Mouse (Mus musculus): ENCODE results near the gene Borcs8. TPM values are rescaled to one million over a fixed set of nuclear protein-coding genes. Genes with fewer than 3 reads are reported as not detected.

Borcs8 gene
- polyA plus RNA-seq, 1 experiment from 2014 or later, result 38.0 TPM

DNA sequence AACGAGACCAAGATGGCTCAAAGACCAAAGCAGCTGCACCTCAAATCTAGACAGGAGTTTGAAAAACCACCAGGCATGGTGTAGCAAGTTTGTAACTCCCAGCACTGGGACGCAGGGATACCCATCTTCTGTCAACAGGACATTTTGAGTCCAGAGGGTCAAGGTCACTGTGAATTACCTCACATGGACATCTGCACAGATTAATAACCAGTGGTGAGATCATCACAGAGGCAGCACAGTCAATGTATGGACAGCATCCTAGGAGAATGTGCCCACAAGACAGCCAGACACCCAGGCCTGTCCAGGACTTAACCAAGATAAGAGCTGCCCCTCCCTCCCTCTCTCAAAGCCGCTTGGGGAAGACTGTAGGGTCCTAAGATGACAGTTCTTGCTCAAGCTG, 30.8 kb downstream of the Borcs8 start:
- no peaks in the 10 kb centered on the region for H3K9me3 ChIP-seq (replicated peaks; ENCODE audit: control insufficient read depth, low read length)
- H3K27ac ChIP-seq (ENCODE audit: low read length), result no peak overlapping the region
- ATAC-seq (ENCODE audit: insufficient read depth, low FRiP score), result no peak
- H3K4me1 ChIP-seq (ENCODE audit: control insufficient read depth, insufficient read depth, low read length), result peaks cover 18% of the 10 kb centered on the region
- H3K36me3 ChIP-seq (ENCODE audit: control insufficient read depth, insufficient read depth, low read length), result no peaks in the 10 kb centered on the region
- no peak overlapping the region for H3K9ac ChIP-seq (ENCODE audit: low read length)
- H3K27me3 ChIP-seq (ENCODE audit: control insufficient read depth, insufficient read depth, low read length), result no peaks in the 10 kb centered on the region
- 79% methylated on average over 3 of the region's 3 CpGs for WGBS
- H3K4me3 ChIP-seq (replicated peaks; ENCODE audit: low read length), result no peak overlapping the region
- H3K4me2 ChIP-seq (ENCODE audit: low read depth, low read length), result no peak overlapping the region

GRCm38 (mm10) chr8:70170748-70171147, 31.4 kb downstream of the Borcs8 start:
- 69% methylated on average over 3 of the region's 3 CpGs for WGBS
- H3K4me2 ChIP-seq (ENCODE audit: low read depth, low read length), result no peak overlapping the region
- no peaks in the 10 kb centered on the region for H3K27me3 ChIP-seq (ENCODE audit: control insufficient read depth, insufficient read depth, low read length)
- H3K9me3 ChIP-seq (replicated peaks; ENCODE audit: control insufficient read depth, low read length), result no peaks in the 10 kb centered on the region
- H3K9ac ChIP-seq (ENCODE audit: low read length), result no peak overlapping the region
- peaks cover 18% of the 10 kb centered on the region for H3K4me1 ChIP-seq (ENCODE audit: control insufficient read depth, insufficient read depth, low read length)
- no peak for ATAC-seq (ENCODE audit: insufficient read depth, low FRiP score)
- H3K4me3 ChIP-seq (replicated peaks; ENCODE audit: low read length), result no peak overlapping the region
- no peaks in the 10 kb centered on the region for H3K36me3 ChIP-seq (ENCODE audit: control insufficient read depth, insufficient read depth, low read length)
- H3K27ac ChIP-seq (ENCODE audit: low read length), result no peak overlapping the region

GRCm38 (mm10) chr8:70171240-70171639, 31.9 kb downstream of the Borcs8 start:
- Histone ChIP-seq H3K36me3 (ENCODE audit: control insufficient read depth, insufficient read depth, low read length) (no peaks in the 10 kb centered on the region), H3K9me3 (replicated peaks; ENCODE audit: control insufficient read depth, low read length) (no peaks in the 10 kb centered on the region), H3K27ac (ENCODE audit: low read length) (no peak overlapping the region), H3K9ac (ENCODE audit: low read length) (no peak overlapping the region), H3K4me1 (ENCODE audit: control insufficient read depth, insufficient read depth, low read length) (peaks cover 18% of the 10 kb centered on the region), H3K4me2 (ENCODE audit: low read depth, low read length) (no peak overlapping the region), H3K27me3 (ENCODE audit: control insufficient read depth, insufficient read depth, low read length) (no peaks in the 10 kb centered on the region), H3K4me3 (replicated peaks; ENCODE audit: low read length) (no peak overlapping the region)
- 77% methylated on average over 7 of the region's 7 CpGs for WGBS
- ATAC-seq (ENCODE audit: insufficient read depth, low FRiP score), result no peak

DNA sequence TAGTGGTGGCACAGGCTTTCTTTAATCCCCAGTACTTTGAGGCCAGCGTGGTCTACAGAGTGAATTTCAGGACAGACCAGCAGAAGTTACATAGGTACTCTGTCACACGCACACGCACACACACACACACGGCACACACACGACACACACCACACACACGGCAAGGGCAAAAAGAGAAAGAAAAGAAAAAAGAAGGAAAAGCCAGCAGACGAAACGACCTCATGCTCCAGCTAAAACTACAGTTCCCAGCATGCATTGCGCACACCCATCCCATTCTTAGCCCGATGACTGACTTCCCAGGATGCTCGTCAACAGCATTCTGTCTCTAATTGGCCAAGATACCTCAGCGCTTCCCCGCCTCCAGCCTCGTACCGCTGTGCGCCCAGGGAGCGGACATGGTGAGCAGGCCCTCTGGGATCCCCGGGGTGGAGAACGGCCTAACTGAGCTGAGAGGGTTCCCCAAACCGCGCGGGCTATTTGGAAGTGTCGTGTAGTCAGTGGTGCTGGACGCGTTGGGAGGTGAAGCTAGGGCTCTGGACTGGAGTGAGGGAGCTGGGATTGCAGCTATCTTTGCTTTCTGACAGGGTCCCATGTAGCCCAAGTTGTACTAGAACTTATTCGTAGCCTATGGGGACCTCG, 32.9 kb downstream of the Borcs8 start, which contains the start of gene Tmem161a:
TSS of gene Tmem161a (plus strand) at position 314 of the 639 bp plus-strand sequence.
- Histone ChIP-seq H3K9me3 (replicated peaks; ENCODE audit: control insufficient read depth, low read length) (no peaks in the 10 kb centered on the region), H3K4me3 (replicated peaks; ENCODE audit: low read length) (peak within 1 kb of the TSS; percentile 84), H3K36me3 (ENCODE audit: control insufficient read depth, insufficient read depth, low read length) (0 out of 2 replicates have a peak, but pooled peaks cover under 1% of the 10 kb centered on the region), H3K27me3 (ENCODE audit: control insufficient read depth, insufficient read depth, low read length) (no peaks in the 10 kb centered on the region), H3K4me2 (ENCODE audit: low read depth, low read length) (peak within 1 kb of the TSS; percentile 61), H3K9ac (ENCODE audit: low read length) (peak within 1 kb of the TSS; percentile 94), H3K4me1 (ENCODE audit: control insufficient read depth, insufficient read depth, low read length) (peaks cover 12% of the 10 kb centered on the region), H3K27ac (ENCODE audit: low read length) (peak within 1 kb of the TSS; percentile 52)
- WGBS, result 3% methylated on average over 27 of the region's 27 CpGs
- peak; percentile 98 for ATAC-seq (ENCODE audit: insufficient read depth, low FRiP score)

- Histone ChIP-seq H3K9me3 (replicated peaks; ENCODE audit: control insufficient read depth, low read length) (no peaks in the 10 kb centered on the region), H3K4me1 (ENCODE audit: control insufficient read depth, insufficient read depth, low read length) (peaks cover 11% of the 10 kb centered on the region), H3K4me3 (replicated peaks; ENCODE audit: low read length) (peak overlapping the region; percentile 84; the same call in 1 of the 2 replicates), H3K4me2 (ENCODE audit: low read depth, low read length) (peak overlapping the region; percentile 61), H3K27ac (ENCODE audit: low read length) (no peak overlapping the region), H3K9ac (ENCODE audit: low read length) (peak overlapping the region; percentile 94; the same call in 1 of the 2 replicates), H3K36me3 (ENCODE audit: control insufficient read depth, insufficient read depth, low read length) (0 out of 2 replicates have a peak, but pooled peaks cover 3% of the 10 kb centered on the region), H3K27me3 (ENCODE audit: control insufficient read depth, insufficient read depth, low read length) (no peaks in the 10 kb centered on the region)
- 75% methylated on average over 5 of the region's 5 CpGs for WGBS
- no peak for ATAC-seq (ENCODE audit: insufficient read depth, low FRiP score)
Observed at GRCm38 (mm10) chr8:70173320-70173719, 34.0 kb downstream of the Borcs8 start.

GRCm38 (mm10) chr8:70174079-70174478, 34.8 kb downstream of the Borcs8 start:
- Histone ChIP-seq H3K4me3 (replicated peaks; ENCODE audit: low read length) (no peak overlapping the region), H3K9me3 (replicated peaks; ENCODE audit: control insufficient read depth, low read length) (no peaks in the 10 kb centered on the region), H3K27me3 (ENCODE audit: control insufficient read depth, insufficient read depth, low read length) (no peaks in the 10 kb centered on the region), H3K9ac (ENCODE audit: low read length) (no peak overlapping the region), H3K4me1 (ENCODE audit: control insufficient read depth, insufficient read depth, low read length) (peaks cover 11% of the 10 kb centered on the region), H3K36me3 (ENCODE audit: control insufficient read depth, insufficient read depth, low read length) (0 out of 2 replicates have a peak, but pooled peaks cover 3% of the 10 kb centered on the region), H3K4me2 (ENCODE audit: low read depth, low read length) (no peak overlapping the region), H3K27ac (ENCODE audit: low read length) (no peak overlapping the region)
- ATAC-seq (ENCODE audit: insufficient read depth, low FRiP score), result no peak
- WGBS, result 83% methylated on average over 7 of the region's 7 CpGs

DNA sequence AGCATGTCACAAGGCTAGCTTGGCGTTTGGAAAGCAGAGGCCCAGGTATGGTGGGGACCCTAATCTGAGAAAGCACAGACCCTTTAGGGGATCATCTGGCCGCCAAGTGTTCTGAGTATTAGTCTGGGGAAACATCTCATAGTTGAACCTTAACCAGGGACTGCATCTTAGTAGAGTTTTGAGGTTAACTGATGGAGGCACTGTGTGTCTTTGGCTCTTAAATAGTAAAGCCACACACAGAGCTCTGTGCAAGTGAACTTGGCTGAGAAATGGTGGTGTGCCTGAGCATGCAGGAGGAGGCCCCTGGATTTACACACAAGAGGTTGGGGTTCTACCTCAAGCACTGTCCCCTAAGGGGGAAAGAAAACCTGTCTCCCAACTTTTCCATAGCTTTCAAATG, 38.9 kb downstream of the Borcs8 start:
- Histone ChIP-seq H3K9me3 (replicated peaks; ENCODE audit: control insufficient read depth, low read length) (no peaks in the 10 kb centered on the region), H3K4me1 (ENCODE audit: control insufficient read depth, insufficient read depth, low read length) (peaks cover 15% of the 10 kb centered on the region), H3K36me3 (ENCODE audit: control insufficient read depth, insufficient read depth, low read length) (peaks cover 12% of the 10 kb centered on the region; the same call in 1 of the 2 replicates), H3K9ac (ENCODE audit: low read length) (no peak overlapping the region), H3K4me3 (replicated peaks; ENCODE audit: low read length) (no peak overlapping the region), H3K27ac (ENCODE audit: low read length) (no peak overlapping the region), H3K4me2 (ENCODE audit: low read depth, low read length) (no peak overlapping the region), H3K27me3 (ENCODE audit: control insufficient read depth, insufficient read depth, low read length) (no peaks in the 10 kb centered on the region)
- ATAC-seq (ENCODE audit: insufficient read depth, low FRiP score), result no peak
- 86% methylated on average over 2 of the region's 2 CpGs for WGBS

DNA sequence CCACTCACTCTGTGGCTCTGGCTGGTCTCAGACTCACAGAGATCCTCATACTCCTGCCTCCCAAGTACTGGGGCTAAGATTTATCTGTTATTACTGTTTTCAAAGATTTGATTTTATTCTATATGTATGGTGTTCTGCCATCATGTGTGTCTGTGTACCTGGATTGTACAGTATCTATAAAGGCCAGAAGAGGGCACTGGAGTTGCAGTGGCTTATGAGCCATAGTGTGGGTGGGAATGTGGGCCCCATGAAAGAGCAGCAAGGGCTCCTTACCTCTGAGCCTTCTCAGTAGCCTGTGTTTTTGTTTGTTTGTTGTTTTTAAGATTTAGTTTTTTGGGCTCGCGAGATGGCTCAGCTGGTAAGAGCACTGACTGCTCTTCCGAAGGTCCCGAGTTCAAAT, 39.8 kb downstream of the Borcs8 start:
- H3K9ac ChIP-seq (ENCODE audit: low read length), result no peak overlapping the region
- H3K4me2 ChIP-seq (ENCODE audit: low read depth, low read length), result no peak overlapping the region
- no peak overlapping the region for H3K4me3 ChIP-seq (replicated peaks; ENCODE audit: low read length)
- H3K36me3 ChIP-seq (ENCODE audit: control insufficient read depth, insufficient read depth, low read length), result peaks cover 12% of the 10 kb centered on the region; the same call in 1 of the 2 replicates
- ATAC-seq (ENCODE audit: insufficient read depth, low FRiP score), result no peak
- WGBS, result 94% methylated on average over 4 of the region's 4 CpGs
- 0 out of 2 replicates have a peak, but pooled peaks cover 8% of the 10 kb centered on the region for H3K4me1 ChIP-seq (ENCODE audit: control insufficient read depth, insufficient read depth, low read length)
- no peak overlapping the region for H3K27ac ChIP-seq (ENCODE audit: low read length)
- H3K9me3 ChIP-seq (replicated peaks; ENCODE audit: control insufficient read depth, low read length), result no peaks in the 10 kb centered on the region
- no peaks in the 10 kb centered on the region for H3K27me3 ChIP-seq (ENCODE audit: control insufficient read depth, insufficient read depth, low read length)

DNA sequence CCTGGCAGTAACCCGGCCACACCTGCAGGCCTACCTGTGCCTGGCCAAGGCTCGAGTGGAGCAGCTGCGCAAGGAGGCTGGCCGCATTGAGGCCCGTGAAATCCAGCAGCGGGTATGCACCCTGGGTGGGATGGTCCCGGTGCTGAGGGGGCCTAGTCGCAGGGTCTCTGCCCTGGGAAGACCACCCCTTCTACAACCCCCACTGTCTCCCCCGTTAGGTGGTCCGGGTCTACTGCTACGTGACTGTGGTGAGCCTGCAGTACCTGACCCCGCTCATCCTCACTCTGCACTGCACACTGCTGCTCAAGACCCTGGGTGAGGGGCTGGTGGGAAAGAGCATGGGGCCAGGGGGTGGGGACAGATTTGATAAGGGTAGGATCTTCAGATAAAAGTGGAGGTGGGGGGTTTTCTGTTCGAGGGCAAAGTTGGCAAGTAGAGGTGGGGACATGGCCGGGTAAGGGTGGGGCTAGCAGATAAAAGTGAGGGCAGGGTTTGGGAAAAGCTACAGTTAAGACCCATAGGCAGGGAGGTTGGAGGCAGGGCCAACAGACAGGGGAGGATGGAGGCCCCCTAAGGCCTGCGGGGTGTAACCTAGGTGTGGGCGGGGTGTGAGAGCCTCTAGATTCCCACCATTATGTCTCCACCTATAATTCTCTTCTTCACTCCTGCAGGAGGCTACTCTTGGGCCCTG, 42.1 kb downstream of the Borcs8 start:
- Histone ChIP-seq H3K36me3 (ENCODE audit: control insufficient read depth, insufficient read depth, low read length) (peaks cover 12% of the 10 kb centered on the region; the same call in 1 of the 2 replicates), H3K9ac (ENCODE audit: low read length) (no peak overlapping the region)
- ATAC-seq (ENCODE audit: insufficient read depth, low FRiP score), result 0 out of 2 replicates have a peak, but pooled peaks have one; percentile 26

More for the DNA sequence above, 42.1 kb downstream of the Borcs8 start:
- no peaks in the 10 kb centered on the region for H3K27me3 ChIP-seq (ENCODE audit: control insufficient read depth, insufficient read depth, low read length)
- no peak overlapping the region for H3K4me2 ChIP-seq (ENCODE audit: low read depth, low read length)
- 0 out of 2 replicates have a peak, but pooled peaks cover 8% of the 10 kb centered on the region for H3K4me1 ChIP-seq (ENCODE audit: control insufficient read depth, insufficient read depth, low read length)
- no peak overlapping the region for H3K4me3 ChIP-seq (replicated peaks; ENCODE audit: low read length)
- WGBS, result 62% methylated on average over 16 of the region's 16 CpGs
- H3K9me3 ChIP-seq (replicated peaks; ENCODE audit: control insufficient read depth, low read length), result no peaks in the 10 kb centered on the region
- no peak overlapping the region for H3K27ac ChIP-seq (ENCODE audit: low read length)
